In the genomic region with DNA sequence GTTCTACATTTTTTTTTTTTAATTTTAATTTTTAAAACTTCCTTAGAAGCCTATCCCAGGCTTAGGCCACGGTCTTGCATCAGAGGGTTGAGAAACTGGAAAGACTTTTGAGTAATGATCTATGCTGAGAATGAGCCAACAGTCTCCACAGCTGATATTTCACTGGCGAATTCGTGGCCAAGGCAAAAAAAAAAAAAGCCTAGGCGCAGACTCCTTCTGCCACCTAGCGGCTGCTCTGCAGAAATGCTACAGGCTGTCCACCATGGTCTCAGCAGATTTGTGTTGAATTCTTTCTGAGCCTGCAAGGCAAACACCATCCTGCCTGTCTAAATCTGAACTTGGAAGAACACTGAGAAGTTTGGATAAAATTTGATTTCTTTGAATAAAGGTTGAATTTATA, we compare ENCODE assay signal across 8 mouse cellular contexts.
DNase-seq lines count a peak whose midpoint lies in the region; ATAC-seq lines count a peak whose summit lies in the region.

No protein-coding gene starts in this region.

- no peak overlapping the region for H3K4me3 ChIP-seq in forebrain, embryonic 10.5 days

- DNase-seq in cerebellum, adult 11-12 months, result no peak
- DNase-seq in 3T3-L1 (ENCODE audit: low read depth, low spot score), result peak; percentile 90
- DNase-seq in adrenal gland, postnatal 25 days, result peak; percentile 29
- peak; percentile 30 for DNase-seq in forebrain, embryonic 10.5 days (ENCODE audit: extremely low spot score, low spot score)
- peak; percentile 79 for DNase-seq in lung, postnatal 10 days
- DNase-seq in retina, embryonic 14.5 days (ENCODE audit: low spot score), result peak; percentile 81

- no peaks in the 10 kb centered on the region for H3K9me3 ChIP-seq in forebrain, embryonic 10.5 days

- no peaks in the 10 kb centered on the region for H3K27me3 ChIP-seq in forebrain, embryonic 10.5 days (ENCODE audit: poor library complexity, severe bottlenecking)

- peak; percentile 62 for ATAC-seq in cerebellum, adult (ENCODE audit: insufficient number of reproducible peaks, low FRiP score, low TSS enrichment)
- peak; percentile 86 for ATAC-seq in inflammation-experienced regulatory T-cells, adult 6 months

- H3K27ac ChIP-seq in forebrain, embryonic 10.5 days, result no peak overlapping the region

- H3K36me3 ChIP-seq in forebrain, embryonic 10.5 days (replicated peaks), result no peaks in the 10 kb centered on the region

- 9% methylated on average over 5 of the region's 5 CpGs for WGBS in forebrain, embryonic 10.5 days

- peaks cover 5% of the 10 kb centered on the region for H3K4me1 ChIP-seq in forebrain, embryonic 10.5 days
